Mouse (Mus musculus) cerebellum, adult 2 months (tissue): ENCODE data around the gene Hsf5. TPM values are rescaled to one million over a fixed set of nuclear protein-coding genes. Genes with fewer than 3 reads are reported as not detected.

Source experiments
- DNase-seq, 2 experiments: peaks; one replicate each; pipeline ENCODE4 v3.0.0; 2021
- H3K27ac ChIP-seq: fragments of 200-500 bp; 2 replicates; pipeline ENCODE4 v1.5.1; 2012; ENCODE audit warnings: low read length, control low read depth, inconsistent platforms; ENCODE audit not compliant: insufficient read depth
- H3K27me3 ChIP-seq: fragments of 200-500 bp; 2 replicates; pipeline ENCODE4 v1.6.1; 2012; ENCODE audit warnings: inconsistent platforms, mild to moderate bottlenecking, low read length, moderate library complexity; ENCODE audit not compliant: control insufficient read depth, insufficient read depth
- H3K4me1 ChIP-seq: fragments of 200-500 bp; 2 replicates; pipeline ENCODE4 v1.6.1; 2011; ENCODE audit warnings: low read length; ENCODE audit not compliant: control insufficient read depth, insufficient read depth
- H3K4me3 ChIP-seq: fragments of 200-500 bp; replicated peaks from 2 replicates; pipeline ENCODE3; 2011; ENCODE audit warnings: mild to moderate bottlenecking, low read depth, low read length, control low read depth; ENCODE audit not compliant: insufficient read depth
- CTCF ChIP-seq: fragments of 200-500 bp; IDR thresholded peaks from 2 replicates; pipeline ENCODE4 v1.5.1; 2011; ENCODE audit warnings: low read depth, mild to moderate bottlenecking, control low read depth, low read length, moderate library complexity, borderline replicate concordance; ENCODE audit not compliant: insufficient read depth
- POLR2A ChIP-seq: fragments of 200-500 bp; IDR thresholded peaks from 2 replicates; pipeline ENCODE4 v1.6.1; 2011; ENCODE audit warnings: low read length, control low read depth, borderline replicate concordance; ENCODE audit not compliant: insufficient read depth
- WGBS: fragments of 180-500 bp; shearing (Covaris S2); methylation state at CpG from one replicate; pipeline ENCODE4 v1.1.7; 2018; 5-methylcytosine and 5-hydroxymethylcytosine counted together
- polyA plus RNA-seq: library from polyadenylated mRNA; depleted of rRNA; stranded (reverse); fragments of >200 nt; gene quantifications from 2 replicates; pipeline ENCODE4 v1.2.3, GENCODE M21; 2012

Gene Hsf5
- polyA plus RNA-seq, 1 experiment, result 0.43 TPM

GRCm38 (mm10) chr11:87583291-87584034, 33.5 kb upstream of the Hsf5 start:
- H3K4me3 ChIP-seq, result peak overlapping the region; percentile 6
- TF ChIP-seq CTCF, result no peak

GRCm38 (mm10) chr11:87584711-87585505, 32.1 kb upstream of the Hsf5 start:
- WGBS, result 83% methylated on average over 10 of the region's 10 CpGs
- H3K27ac ChIP-seq, result 0 out of 2 replicates have a peak overlapping the region, but pooled peaks have one; percentile 62

More at GRCm38 (mm10) chr11:87583291-87584034, 33.5 kb upstream of the Hsf5 start:
- Histone ChIP-seq H3K4me1 (peaks cover 31% of the 10 kb centered on the region), H3K27me3 (no peaks in the 10 kb centered on the region), H3K27ac (peak overlapping the region; percentile 62; the same call in 1 of the 2 replicates)
- WGBS, result 84% methylated on average over 6 of the region's 6 CpGs
- DNase-seq, result no peak

GRCm38 (mm10) chr11:87587211-87587874, 29.6 kb upstream of the Hsf5 start:
- no peak for DNase-seq
- TF ChIP-seq POLR2A (no peak), CTCF (no peak)
- Histone ChIP-seq H3K27ac (no peak overlapping the region), H3K4me3 (no peak overlapping the region), H3K27me3 (no peaks in the 10 kb centered on the region), H3K4me1 (peaks cover 15% of the 10 kb centered on the region)
- WGBS, result 94% methylated on average over 5 of the region's 5 CpGs

More at GRCm38 (mm10) chr11:87584711-87585505, 32.1 kb upstream of the Hsf5 start:
- no peak overlapping the region for H3K4me3 ChIP-seq
- DNase-seq, result no peak
- TF ChIP-seq CTCF, result no peak
- TF ChIP-seq POLR2A, result no peak
- no peaks in the 10 kb centered on the region for H3K27me3 ChIP-seq
- H3K4me1 ChIP-seq, result peaks cover 34% of the 10 kb centered on the region

DNA sequence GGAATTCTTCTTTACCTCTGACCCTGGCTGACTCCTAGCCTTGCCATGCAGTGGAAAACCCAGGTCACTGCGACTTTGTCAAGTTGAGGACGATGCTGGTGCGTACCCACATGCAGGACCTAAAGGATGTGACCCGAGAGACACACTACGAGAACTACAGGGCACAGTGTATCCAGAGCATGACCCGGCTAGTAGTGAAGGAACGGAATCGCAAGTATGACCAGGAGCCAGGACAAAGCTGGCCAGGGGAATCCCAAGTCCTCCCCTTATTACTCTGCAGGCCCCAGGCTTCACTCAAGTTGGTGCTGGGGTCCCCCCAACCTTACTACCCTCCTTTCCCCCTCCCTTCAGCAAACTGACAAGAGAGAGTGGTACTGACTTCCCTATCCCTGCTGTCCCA, 27.4 kb upstream of the Hsf5 start:
- no peak overlapping the region for H3K27ac ChIP-seq
- TF ChIP-seq CTCF, result no peak
- TF ChIP-seq POLR2A, result no peak
- no peak for DNase-seq
- no peaks in the 10 kb centered on the region for H3K27me3 ChIP-seq
- peaks cover 16% of the 10 kb centered on the region for H3K4me1 ChIP-seq
- no peak overlapping the region for H3K4me3 ChIP-seq
- WGBS, result 80% methylated on average over 8 of the region's 8 CpGs

DNA sequence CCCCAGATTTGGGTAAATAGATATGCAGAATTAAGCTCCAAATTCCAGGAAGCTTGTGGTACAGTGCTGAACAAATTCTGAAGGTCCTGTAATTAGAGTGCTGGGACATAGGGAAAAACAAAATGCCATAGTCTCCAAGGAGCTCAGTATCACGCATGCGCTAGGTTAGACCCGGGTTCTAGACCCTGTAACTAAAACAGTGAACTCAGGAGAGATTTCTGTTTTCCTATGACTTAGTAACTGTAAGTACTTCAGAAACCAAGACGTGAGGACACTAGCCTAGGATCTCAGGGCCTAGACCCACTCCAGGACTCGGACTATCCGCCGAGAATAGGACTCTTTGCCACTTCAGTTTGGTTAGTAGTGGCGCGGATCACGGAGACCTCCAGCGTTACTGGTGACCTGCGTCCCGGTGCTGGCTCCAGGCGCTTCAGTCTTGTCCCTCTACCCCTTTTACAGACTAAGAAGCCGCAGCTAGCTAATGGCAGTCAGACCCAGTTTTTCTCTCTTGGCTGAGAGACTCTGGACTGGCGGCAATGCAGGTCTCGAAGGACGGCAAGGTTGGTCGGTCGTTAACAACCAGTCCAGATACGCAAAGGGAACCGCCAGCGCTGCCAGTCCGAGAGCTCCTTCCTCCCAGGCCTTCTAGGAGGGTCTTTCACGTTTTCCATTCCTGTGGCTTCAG, 26.0 kb upstream of the Hsf5 start:
- Histone ChIP-seq H3K27me3 (no peaks in the 10 kb centered on the region), H3K4me3 (peak overlapping the region; percentile 83), H3K4me1 (peaks cover 16% of the 10 kb centered on the region), H3K27ac (peak overlapping the region; percentile 48)
- under 1% methylated on average over 25 of the region's 25 CpGs for WGBS
- TF ChIP-seq POLR2A (no peak), CTCF (no peak)
- DNase-seq, result peak; percentile 55 to 71

GRCm38 (mm10) chr11:87591526-87592353, 25.2 kb upstream of the Hsf5 start, which contains the start of gene Mtmr4:
Mtmr4 (plus strand) TSS chr11:87592162.
- DNase-seq, result peak; percentile 100
- no peak for TF ChIP-seq CTCF
- TF ChIP-seq POLR2A, result peak; percentile 96
- peaks cover 16% of the 10 kb centered on the region for H3K4me1 ChIP-seq
- WGBS, result under 1% methylated on average over 60 of the region's 61 CpGs
- H3K4me3 ChIP-seq, result peak within 1 kb of the TSS; percentile 83
- no peaks in the 10 kb centered on the region for H3K27me3 ChIP-seq
- H3K27ac ChIP-seq, result peak within 1 kb of the TSS; percentile 89

DNA sequence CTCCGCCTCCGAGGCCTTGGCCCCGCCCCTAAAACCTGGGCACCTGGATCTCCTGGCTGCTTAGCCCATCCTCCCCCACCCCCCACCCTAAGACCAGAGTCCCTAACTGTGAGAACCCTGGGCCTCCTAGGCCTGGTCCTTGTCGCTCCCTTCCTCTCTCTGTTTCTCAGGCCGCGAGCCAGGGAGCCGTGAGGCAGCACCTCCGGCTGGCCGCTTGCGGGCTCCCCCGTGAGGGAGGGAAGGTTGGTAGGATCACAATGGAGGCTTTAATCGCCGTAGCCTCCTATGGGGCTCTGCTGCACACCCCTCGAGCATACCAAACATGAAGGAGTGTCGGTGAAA, 24.6 kb upstream of the Hsf5 start:
- no peak for DNase-seq
- Histone ChIP-seq H3K4me1 (peaks cover 17% of the 10 kb centered on the region), H3K27me3 (no peaks in the 10 kb centered on the region), H3K27ac (peak overlapping the region; percentile 89), H3K4me3 (peak overlapping the region; percentile 68)
- WGBS, result under 1% methylated on average over 15 of the region's 15 CpGs
- TF ChIP-seq POLR2A, result no peak
- TF ChIP-seq CTCF, result no peak
